Mouse (Mus musculus) Patski (cell line): Measurements from ENCODE around the gene Smug1. TPM values are rescaled to one million over a fixed set of nuclear protein-coding genes. Genes with fewer than 3 reads are reported as not detected.

ENCODE experiments used
- ATAC-seq: fragments of 100-300 bp; one replicate; pipeline ENCODE4 v1.8.0; 2021
- CTCF ChIA-PET: fragments of 350-600 bp; sonication (Branson Sonifier 250); formaldehyde crosslinking; loops from one replicate; lab custom pipeline; 2022; ENCODE audit warnings: inconsistent platforms; lab: Charles Lee
- POLR2A ChIA-PET: fragments of 350-600 bp; sonication (Branson Sonifier 250); formaldehyde crosslinking; loops from one replicate; lab custom pipeline; 2022; ENCODE audit warnings: antibody characterized with exemption, inconsistent platforms; lab: Charles Lee
- DNase-seq: peaks from one replicate; pipeline ENCODE4 v3.0.0-alpha.2; 2011; ENCODE audit warnings: low read depth, low spot score
- H3K27me3 ChIP-seq: fragments of 371-371 bp; one replicate; pipeline ENCODE4 v1.5.1; 2021
- CTCF ChIP-seq: fragments of 100-300 bp; IDR thresholded peaks from one replicate; pipeline ENCODE4 v1.5.1; 2021
- in situ Hi-C: fragments of 300-500 bp; cut with MboI; formaldehyde crosslinking; loops from 3 replicates; pipeline ENCODE4 v1.11.1; 2018; ENCODE audit warnings: low pct_unique_long_range_greater_than_20kb, mixed read lengths
- polyA plus RNA-seq: library from polyadenylated mRNA; unstranded; gene quantifications from one replicate; pipeline ENCODE4 v1.2.3, GENCODE M21; 2021

Smug1 gene
- polyA plus RNA-seq, 1 experiment from 2014 or later, result 17.4 TPM

DNA sequence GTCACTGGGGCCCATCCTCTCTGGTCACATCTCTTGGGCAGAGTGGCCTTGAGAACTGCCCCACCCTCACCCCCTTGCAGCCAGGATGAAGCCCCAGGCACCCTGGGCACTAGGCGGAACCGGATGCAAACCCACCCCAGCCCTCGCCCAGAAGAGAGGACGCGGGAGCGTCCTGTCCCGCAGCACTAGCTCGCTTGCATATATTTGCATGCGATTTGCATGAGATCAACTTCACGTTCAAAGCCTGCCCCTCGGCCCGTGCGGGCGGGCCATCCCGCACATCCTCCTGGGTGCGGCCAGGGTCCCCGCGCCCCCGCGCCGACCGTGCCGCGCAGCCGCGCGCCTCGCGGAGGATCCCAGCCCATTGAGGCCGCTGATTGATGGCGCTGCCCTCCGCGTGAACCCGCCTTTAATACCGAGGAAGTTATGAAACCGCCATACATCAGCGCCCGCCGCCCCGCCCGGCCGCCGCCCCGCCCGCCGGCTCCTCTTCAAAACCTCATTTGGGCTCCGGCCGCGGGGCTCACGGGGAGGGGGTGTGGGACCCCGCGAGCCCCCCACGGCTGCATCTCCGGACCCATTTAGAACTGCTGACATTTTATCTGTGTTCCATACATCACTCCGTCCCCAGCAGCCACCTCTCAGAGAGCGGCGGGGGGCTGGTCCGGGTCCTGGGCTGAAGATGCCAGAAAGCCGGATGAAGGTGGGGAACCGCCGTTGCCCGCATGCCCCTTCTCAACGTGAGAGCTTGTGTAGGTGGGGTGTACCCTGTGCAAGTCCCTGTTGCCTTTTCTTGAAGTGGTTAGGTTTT, 2.1 kb upstream of the Smug1 start:
- in situ Hi-C loops, result loop anchor here (10.0 kb wide), 1 partner anchor 154 kb away; the partner anchor contains the start of gene Hoxc4
- H3K27me3 ChIP-seq, result no peaks in the 10 kb centered on the region
- POLR2A ChIA-PET, result no interaction called here
- peak; percentile 15 for ATAC-seq
- no peak for DNase-seq
- no peak for TF ChIP-seq CTCF
- CTCF ChIA-PET, result interaction anchor here (1.1 to 2.3 kb wide), 3 partner anchors 156 to 182 kb away, joined by 3 to 6 read pairs (median 3); no protein-coding TSS in a partner anchor

- TF ChIP-seq CTCF, result no peak
- no peaks in the 10 kb centered on the region for H3K27me3 ChIP-seq
- POLR2A ChIA-PET, result no interaction called here
- in situ Hi-C loops, result loop anchor here (10.0 kb wide), 1 partner anchor 153 kb away; the partner anchor contains the start of gene Hoxc4
- DNase-seq, result no peak
- CTCF ChIA-PET, result interaction anchor here (0.6 to 2.3 kb wide), 4 partner anchors 9 to 180 kb away, joined by 3 to 6 read pairs (median 3); no protein-coding TSS in a partner anchor
- ATAC-seq, result no peak
Observed at GRCm38 (mm10) chr15:103167786-103168185, 894 bp upstream of the Smug1 start.

DNA sequence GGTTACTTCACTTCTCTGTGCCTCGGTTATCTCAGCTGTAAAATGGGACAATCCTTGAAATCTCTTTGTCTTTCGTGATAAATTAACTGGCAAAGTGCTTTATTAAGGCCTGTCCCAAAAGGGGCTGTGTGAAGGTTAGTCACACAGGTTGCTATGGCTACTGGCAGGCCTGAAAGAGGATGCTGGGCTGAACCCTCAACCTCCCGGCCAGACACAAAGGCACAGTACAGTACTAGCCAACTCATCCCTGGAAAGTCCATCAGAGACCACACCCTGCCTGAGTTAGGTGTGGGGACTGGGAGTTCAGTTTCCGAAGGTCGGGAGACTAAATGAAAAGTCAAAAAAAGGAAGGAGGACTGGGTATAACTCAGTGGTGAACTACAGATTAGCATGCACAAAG, 968 bp downstream of the Smug1 start:
- H3K27me3 ChIP-seq, result no peaks in the 10 kb centered on the region
- ChIA-PET CTCF (interaction anchor here (0.9 to 2.4 kb wide), 15 partner anchors 9 to 200 kb away, joined by 4 to 13 read pairs (median 5); partner anchors contain the start of genes Hoxc10 and Hoxc8), POLR2A (interaction anchor here (1.1 kb wide), 1 partner anchor 167 kb away, joined by 3 read pairs; no protein-coding TSS in a partner anchor)
- TF ChIP-seq CTCF, result no peak
- ATAC-seq, result no peak
- in situ Hi-C loops, result loop anchor here (10.0 kb wide), 1 partner anchor 151 kb away; the partner anchor contains the start of gene Hoxc4
- no peak for DNase-seq

DNA sequence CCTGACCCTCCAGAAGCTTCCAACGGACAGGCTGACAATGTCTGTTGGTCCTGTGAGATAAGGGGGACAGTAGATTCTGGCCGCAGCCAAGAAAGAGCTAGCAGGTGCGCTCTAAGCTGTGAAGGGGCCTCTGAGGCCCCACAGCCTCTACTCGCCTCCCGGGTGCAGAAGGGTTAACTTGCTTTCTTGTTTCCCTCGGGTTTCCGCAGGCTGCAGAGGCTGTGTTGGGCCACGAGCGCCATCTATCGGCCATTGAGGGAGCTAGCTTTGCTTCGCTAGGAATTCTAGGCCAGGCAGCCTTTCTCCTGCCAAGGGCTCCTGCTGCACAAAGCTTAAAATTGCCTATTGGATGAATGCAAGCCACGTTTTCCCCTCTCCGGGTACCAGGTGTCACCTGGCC, 1.5 kb downstream of the Smug1 start:
- no peak for DNase-seq
- POLR2A ChIA-PET, result interaction anchor here (0.7 to 1.1 kb wide), 2 partner anchors 152 to 167 kb away, joined by 3 to 4 read pairs; no protein-coding TSS in a partner anchor
- TF ChIP-seq CTCF, result no peak
- ATAC-seq, result peak; percentile 25
- H3K27me3 ChIP-seq, result no peaks in the 10 kb centered on the region
- CTCF ChIA-PET, result interaction anchor here (0.9 to 2.4 kb wide), 15 partner anchors 9 to 199 kb away, joined by 4 to 13 read pairs (median 5); partner anchors contain the start of genes Hoxc10 and Hoxc8
- in situ Hi-C loops, result loop anchor here (10.0 kb wide), 1 partner anchor 151 kb away; the partner anchor contains the start of gene Hoxc4

DNA sequence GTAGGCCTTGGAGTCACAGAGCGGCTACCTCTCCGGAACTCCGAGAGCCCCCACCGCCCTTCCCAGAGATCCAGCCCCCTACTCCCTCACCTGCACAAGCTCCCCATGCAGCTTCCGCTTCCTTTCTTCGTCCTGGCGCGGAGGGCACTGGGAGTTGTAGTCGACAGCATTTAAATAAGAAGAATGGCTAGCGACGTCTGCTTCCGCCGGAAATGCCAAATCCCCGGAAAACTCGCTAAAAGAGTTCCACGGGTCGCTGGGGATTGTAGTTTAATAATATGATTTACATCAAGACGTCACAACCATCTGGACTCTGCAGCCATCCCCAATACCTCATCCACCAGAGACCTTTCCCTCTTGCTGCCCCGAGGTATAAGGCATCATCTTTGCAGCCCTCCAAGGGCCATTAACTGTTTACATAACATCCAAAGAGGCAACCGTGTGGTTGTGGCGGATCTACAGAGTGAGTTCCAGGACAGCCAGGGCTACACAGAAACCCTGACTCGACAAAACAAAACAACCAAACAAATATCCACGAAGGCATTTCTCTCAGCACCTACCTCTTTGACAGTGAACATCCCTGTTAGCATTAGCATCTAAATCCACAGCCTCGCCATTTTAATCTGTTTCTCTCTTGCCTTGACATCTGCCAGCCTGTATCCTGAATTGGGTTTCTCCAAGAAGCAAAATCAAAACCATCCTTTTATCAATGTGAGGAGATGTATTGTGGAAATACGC, 3.5 kb downstream of the Smug1 start:
- in situ Hi-C loops, result loop anchor here (10.0 kb wide), 1 partner anchor 149 kb away; the partner anchor contains the start of gene Hoxc4
- ChIA-PET POLR2A (no interaction called here), CTCF (interaction anchor here (0.7 to 1.4 kb wide), 8 partner anchors 10 to 197 kb away, joined by 3 to 6 read pairs (median 4); partner anchors contain the start of gene Hoxc10)
- no peaks in the 10 kb centered on the region for H3K27me3 ChIP-seq
- peak; percentile 63 for DNase-seq
- no peak for TF ChIP-seq CTCF
- ATAC-seq, result peak; percentile 63

DNA sequence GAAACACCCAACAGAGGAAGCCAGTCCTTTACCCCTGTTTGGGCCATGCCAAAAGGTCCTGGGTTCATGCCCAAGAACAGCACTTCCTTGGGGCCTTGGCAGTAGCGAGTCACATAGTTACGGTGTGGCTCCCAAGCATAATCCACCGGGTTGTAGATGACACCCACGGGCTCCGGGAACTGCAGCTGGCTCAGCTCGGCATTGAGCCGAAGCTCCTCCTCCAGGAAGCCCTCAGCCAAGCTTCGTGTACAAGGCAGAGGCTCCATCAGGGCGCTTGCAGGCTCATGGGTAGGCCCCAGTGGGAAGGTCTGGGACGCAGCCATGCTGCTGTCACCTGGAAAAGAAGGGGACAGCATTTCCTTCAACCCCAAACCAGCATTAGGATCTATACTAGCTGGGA, 9.3 kb downstream of the Smug1 start:
- CTCF ChIA-PET, result interaction anchor here (0.9 to 1.3 kb wide), 2 partner anchors 20 to 170 kb away, joined by 3 read pairs; no protein-coding TSS in a partner anchor
- POLR2A ChIA-PET, result no interaction called here
- TF ChIP-seq CTCF, result no peak
- DNase-seq (no peak), ATAC-seq (no peak)
- in situ Hi-C loops, result no loop called here
- H3K27me3 ChIP-seq, result no peaks in the 10 kb centered on the region

DNA sequence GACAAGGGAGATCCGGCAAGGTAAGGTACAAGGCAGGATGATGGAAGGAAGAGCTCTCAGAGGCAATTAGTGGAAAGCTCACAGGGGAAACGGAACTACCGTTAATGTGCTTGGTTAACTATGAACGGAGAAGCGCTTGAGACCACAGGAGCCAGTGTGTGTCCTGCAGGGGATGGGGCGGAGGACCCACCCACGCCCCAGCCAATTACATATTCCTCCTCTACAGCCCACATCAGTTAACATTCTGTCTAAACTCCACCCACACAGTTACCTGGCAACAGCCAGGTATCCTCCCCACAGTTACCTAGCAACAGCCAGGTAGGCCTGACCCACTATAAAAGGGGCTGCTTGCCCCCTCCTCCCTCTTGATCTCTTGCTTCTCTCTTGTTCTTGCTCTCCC, 10.0 kb downstream of the Smug1 start:
- no peak for TF ChIP-seq CTCF
- no peaks in the 10 kb centered on the region for H3K27me3 ChIP-seq
- no peak for ATAC-seq
- DNase-seq, result no peak
- POLR2A ChIA-PET, result no interaction called here
- CTCF ChIA-PET, result interaction anchor here (1.3 kb wide), 1 partner anchor 21 kb away, joined by 3 read pairs; no protein-coding TSS in a partner anchor
- in situ Hi-C loops, result no loop called here

- POLR2A ChIA-PET, result no interaction called here
- H3K27me3 ChIP-seq, result no peaks in the 10 kb centered on the region
- DNase-seq (no peak), ATAC-seq (no peak)
- CTCF ChIA-PET, result no interaction called here
- in situ Hi-C loops, result no loop called here
- no peak for TF ChIP-seq CTCF
Observed at GRCm38 (mm10) chr15:103155366-103156321, 11.2 kb downstream of the Smug1 start.

- no peak for DNase-seq
- no peaks in the 10 kb centered on the region for H3K27me3 ChIP-seq
- CTCF ChIA-PET, result interaction anchor here (0.9 to 1.6 kb wide), 4 partner anchors 13 to 171 kb away, joined by 3 to 5 read pairs (median 3); no protein-coding TSS in a partner anchor
- no peak for ATAC-seq
- in situ Hi-C loops, result no loop called here
- no peak for TF ChIP-seq CTCF
- POLR2A ChIA-PET, result no interaction called here
Observed at GRCm38 (mm10) chr15:103152890-103153610, 13.8 kb downstream of the Smug1 start.
